Mouse (Mus musculus) midbrain, embryonic 15.5 days (tissue): ENCODE measurements around the gene Bcl7b. TPM values are rescaled to one million over a fixed set of nuclear protein-coding genes. Genes with fewer than 3 reads are reported as not detected.
A peak's percentile ranks its signal among the peaks of the same experiment; 100 is the strongest.

Experiments used
- ATAC-seq: fragments of 200-750 bp; cut with Nextera tagmentation; replicated peaks from 2 replicates; pipeline ENCODE4 v1.8.0; 2017; ENCODE audit warnings: moderate TSS enrichment
- H3K27ac ChIP-seq: fragments of 300-500 bp; sonication (generic); 2 replicates; pipeline ENCODE4 v1.5.1; 2015; ENCODE audit warnings: mild to moderate bottlenecking, inconsistent platforms
- H3K27me3 ChIP-seq: fragments of 300-500 bp; sonication (generic); replicated peaks from 2 replicates; pipeline ENCODE4 v1.6.1; 2015; ENCODE audit warnings: inconsistent platforms
- H3K36me3 ChIP-seq: fragments of 300-500 bp; sonication (generic); replicated peaks from 2 replicates; pipeline ENCODE4 v1.6.1; 2015; ENCODE audit warnings: inconsistent platforms
- H3K4me1 ChIP-seq: fragments of 300-500 bp; sonication (generic); 2 replicates; pipeline ENCODE4 v1.6.1; 2015; ENCODE audit warnings: inconsistent platforms
- H3K4me2 ChIP-seq: fragments of 300-500 bp; sonication (generic); 2 replicates; pipeline ENCODE4 v1.6.1; 2015; ENCODE audit warnings: inconsistent platforms, mild to moderate bottlenecking, moderate library complexity
- H3K4me3 ChIP-seq: fragments of 300-500 bp; sonication (generic); 2 replicates; pipeline ENCODE4 v1.5.1; 2015; ENCODE audit warnings: mild to moderate bottlenecking, inconsistent platforms
- H3K9ac ChIP-seq: fragments of 300-500 bp; sonication (generic); 2 replicates; pipeline ENCODE4 v1.6.1; 2015; ENCODE audit warnings: mild to moderate bottlenecking, inconsistent platforms
- H3K9me3 ChIP-seq: fragments of 300-500 bp; sonication (generic); 2 replicates; pipeline ENCODE4 v1.6.1; 2016; ENCODE audit warnings: inconsistent platforms
- WGBS: fragments of 180-500 bp; shearing (Covaris S2); methylation state at CpG from one replicate; pipeline ENCODE4 v1.1.7; 2015; ENCODE audit warnings: mixed read lengths; 5-methylcytosine and 5-hydroxymethylcytosine counted together
- polyA plus RNA-seq: library from polyadenylated mRNA; unstranded; fragments of >200 nt; fragmentation: Nextera tagmentation; extraction: Ambion mirVana; gene quantifications from 2 replicates; pipeline ENCODE4 v1.2.1, GENCODE M21; 2015

The Bcl7b gene
- polyA plus RNA-seq, 1 experiment from 2014 or later: 41.8 TPM

GRCm38 (mm10) chr5:135148715-135149052, 19.4 kb upstream of the Bcl7b start:
- under 1% methylated on average over 13 of the region's 13 CpGs for WGBS
- Histone ChIP-seq H3K4me3 (peak overlapping the region; percentile 67), H3K9me3 (no peaks in the 10 kb centered on the region), H3K27me3 (no peaks in the 10 kb centered on the region), H3K9ac (peak overlapping the region; percentile 61; the same call in 1 of the 2 replicates), H3K27ac (peak overlapping the region; percentile 83; the same call in 1 of the 2 replicates), H3K4me1 (peaks cover 16% of the 10 kb centered on the region), H3K4me2 (peak overlapping the region; percentile 71), H3K36me3 (no peaks in the 10 kb centered on the region)
- 0 out of 2 replicates have a peak, but pooled peaks have one; percentile 0 for ATAC-seq

GRCm38 (mm10) chr5:135149053-135149819, 18.8 kb upstream of the Bcl7b start, which contains the start of gene Tbl2:
Tbl2 (plus strand) TSS chr5:135149657.
- H3K4me1 ChIP-seq: peaks cover 16% of the 10 kb centered on the region
- no peaks in the 10 kb centered on the region for H3K27me3 ChIP-seq
- WGBS: under 1% methylated on average over 62 of the region's 63 CpGs
- no peaks in the 10 kb centered on the region for H3K9me3 ChIP-seq
- H3K27ac ChIP-seq: peak within 1 kb of the TSS; percentile 83
- H3K4me3 ChIP-seq: peak within 1 kb of the TSS; percentile 67
- H3K36me3 ChIP-seq: no peaks in the 10 kb centered on the region
- peak within 1 kb of the TSS; percentile 71 for H3K4me2 ChIP-seq
- H3K9ac ChIP-seq: peak within 1 kb of the TSS; percentile 61
- ATAC-seq: peak; percentile 97

GRCm38 (mm10) chr5:135149820-135150178, 18.3 kb upstream of the Bcl7b start:
- no peak for ATAC-seq
- Histone ChIP-seq H3K27me3 (no peaks in the 10 kb centered on the region), H3K36me3 (no peaks in the 10 kb centered on the region), H3K4me2 (peak overlapping the region; percentile 71), H3K4me1 (peaks cover 16% of the 10 kb centered on the region), H3K27ac (peak overlapping the region; percentile 83), H3K4me3 (peak overlapping the region; percentile 67), H3K9ac (peak overlapping the region; percentile 61), H3K9me3 (no peaks in the 10 kb centered on the region)
- WGBS: under 1% methylated on average over 23 of the region's 23 CpGs

GRCm38 (mm10) chr5:135156496-135156895, 11.6 kb upstream of the Bcl7b start:
- Histone ChIP-seq H3K9ac (no peak overlapping the region), H3K36me3 (peaks cover 13% of the 10 kb centered on the region; the same call in 1 of the 2 replicates), H3K4me1 (no peaks in the 10 kb centered on the region), H3K27ac (no peak overlapping the region), H3K4me2 (no peak overlapping the region), H3K9me3 (no peaks in the 10 kb centered on the region), H3K4me3 (no peak overlapping the region), H3K27me3 (no peaks in the 10 kb centered on the region)
- 97% methylated on average over 4 of the region's 4 CpGs for WGBS
- no peak for ATAC-seq

- no peak for ATAC-seq
- no peak overlapping the region for H3K27ac ChIP-seq
- no peaks in the 10 kb centered on the region for H3K9me3 ChIP-seq
- peaks cover 13% of the 10 kb centered on the region; the same call in 1 of the 2 replicates for H3K36me3 ChIP-seq
- no peak overlapping the region for H3K9ac ChIP-seq
- no peaks in the 10 kb centered on the region for H3K4me1 ChIP-seq
- 92% methylated on average over 4 of the region's 4 CpGs for WGBS
- H3K4me3 ChIP-seq: no peak overlapping the region
- no peak overlapping the region for H3K4me2 ChIP-seq
- H3K27me3 ChIP-seq: no peaks in the 10 kb centered on the region
Measured at GRCm38 (mm10) chr5:135161221-135161620, 6.9 kb upstream of the Bcl7b start.

GRCm38 (mm10) chr5:135161650-135162049, 6.4 kb upstream of the Bcl7b start:
- Histone ChIP-seq H3K9ac (no peak overlapping the region), H3K27ac (no peak overlapping the region), H3K27me3 (no peaks in the 10 kb centered on the region), H3K4me2 (no peak overlapping the region), H3K9me3 (no peaks in the 10 kb centered on the region), H3K4me1 (no peaks in the 10 kb centered on the region), H3K4me3 (no peak overlapping the region), H3K36me3 (peaks cover 13% of the 10 kb centered on the region; the same call in 1 of the 2 replicates)
- 87% methylated on average over 7 of the region's 7 CpGs for WGBS
- ATAC-seq: no peak

GRCm38 (mm10) chr5:135162361-135162760, 5.7 kb upstream of the Bcl7b start:
- Histone ChIP-seq H3K4me3 (no peak overlapping the region), H3K27ac (no peak overlapping the region), H3K4me1 (no peaks in the 10 kb centered on the region), H3K4me2 (no peak overlapping the region), H3K9me3 (no peaks in the 10 kb centered on the region), H3K36me3 (peaks cover 13% of the 10 kb centered on the region; the same call in 1 of the 2 replicates), H3K27me3 (no peaks in the 10 kb centered on the region), H3K9ac (no peak overlapping the region)
- WGBS: 94% methylated on average over 8 of the region's 8 CpGs
- ATAC-seq: no peak

GRCm38 (mm10) chr5:135162821-135163220, 5.3 kb upstream of the Bcl7b start:
- Histone ChIP-seq H3K36me3 (peaks cover 13% of the 10 kb centered on the region; the same call in 1 of the 2 replicates), H3K27me3 (no peaks in the 10 kb centered on the region), H3K4me3 (no peak overlapping the region), H3K27ac (no peak overlapping the region), H3K4me1 (0 out of 2 replicates have a peak, but pooled peaks cover 1% of the 10 kb centered on the region), H3K9me3 (no peaks in the 10 kb centered on the region), H3K4me2 (no peak overlapping the region), H3K9ac (no peak overlapping the region)
- WGBS: 90% methylated on average over 6 of the region's 6 CpGs
- ATAC-seq: no peak

GRCm38 (mm10) chr5:135166909-135167308, 1.2 kb upstream of the Bcl7b start:
- H3K4me3 ChIP-seq: no peak overlapping the region
- H3K4me1 ChIP-seq: peaks cover 18% of the 10 kb centered on the region
- no peaks in the 10 kb centered on the region for H3K9me3 ChIP-seq
- H3K4me2 ChIP-seq: no peak overlapping the region
- no peaks in the 10 kb centered on the region for H3K27me3 ChIP-seq
- H3K9ac ChIP-seq: no peak overlapping the region
- no peak overlapping the region for H3K27ac ChIP-seq
- H3K36me3 ChIP-seq: peaks cover 3% of the 10 kb centered on the region; the same call in 1 of the 2 replicates
- no peak for ATAC-seq
- 83% methylated on average over 4 of the region's 4 CpGs for WGBS

GRCm38 (mm10) chr5:135167469-135167868, 614 bp upstream of the Bcl7b start:
- ATAC-seq: no peak
- Histone ChIP-seq H3K9ac (no peak overlapping the region), H3K36me3 (peaks cover 6% of the 10 kb centered on the region; the same call in 1 of the 2 replicates), H3K9me3 (no peaks in the 10 kb centered on the region), H3K4me2 (peak overlapping the region; percentile 87; the same call in 1 of the 2 replicates), H3K4me3 (no peak overlapping the region), H3K27me3 (no peaks in the 10 kb centered on the region), H3K27ac (no peak overlapping the region), H3K4me1 (peaks cover 18% of the 10 kb centered on the region)
- WGBS: 98% methylated on average over 4 of the region's 4 CpGs

GRCm38 (mm10) chr5:135169479-135169878, 1.4 kb downstream of the Bcl7b start:
- Histone ChIP-seq H3K9ac (peak overlapping the region; percentile 91), H3K27ac (peak overlapping the region; percentile 100; the same call in 1 of the 2 replicates), H3K9me3 (no peaks in the 10 kb centered on the region), H3K27me3 (no peaks in the 10 kb centered on the region), H3K4me1 (peaks cover 18% of the 10 kb centered on the region), H3K4me3 (peak overlapping the region; percentile 85), H3K4me2 (peak overlapping the region; percentile 87), H3K36me3 (peaks cover 21% of the 10 kb centered on the region)
- ATAC-seq: no peak
- WGBS: 89% methylated on average over 5 of the region's 5 CpGs

- H3K36me3 ChIP-seq: peaks cover 34% of the 10 kb centered on the region
- no peak for ATAC-seq
- no peak overlapping the region for H3K4me3 ChIP-seq
- no peak overlapping the region for H3K27ac ChIP-seq
- no peaks in the 10 kb centered on the region for H3K9me3 ChIP-seq
- H3K4me2 ChIP-seq: no peak overlapping the region
- no peak overlapping the region for H3K9ac ChIP-seq
- no peaks in the 10 kb centered on the region for H3K27me3 ChIP-seq
- WGBS: 96% methylated on average over 6 of the region's 6 CpGs
- peaks cover 18% of the 10 kb centered on the region for H3K4me1 ChIP-seq
Measured at GRCm38 (mm10) chr5:135171688-135172220, 3.7 kb downstream of the Bcl7b start.
